ENCODE assay signal across 16 mouse cellular contexts in the genomic region with DNA sequence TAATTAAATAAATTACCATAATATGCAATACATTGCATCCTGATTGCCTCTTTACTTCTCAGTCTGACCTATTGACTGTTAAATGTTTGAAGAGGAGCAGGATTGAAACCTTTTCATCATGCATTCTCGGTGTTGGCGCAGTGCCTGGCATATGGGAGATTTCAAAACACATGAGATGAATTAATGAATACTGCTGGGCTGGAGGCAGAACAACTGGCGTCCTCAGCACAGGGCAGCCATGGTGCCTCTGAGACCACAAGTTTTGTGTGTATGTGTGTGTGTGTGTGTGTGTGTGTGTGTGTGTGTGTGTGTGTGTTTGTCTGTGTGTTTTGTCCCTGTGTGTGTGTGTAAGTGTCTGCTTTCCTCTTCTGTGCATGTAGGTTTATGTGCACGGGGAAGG.
DNase-seq lines count a peak whose midpoint lies in the region; ATAC-seq lines count a peak whose summit lies in the region.
"Had no signal": no experiment of that assay in that cellular context is flagged by ENCODE, and none has a peak within 500 bp of the region (broad histone marks: within the 10 kb centered on the region; RNA-seq: fewer than 3 reads in every experiment).

No protein-coding gene starts in this region.

- peak; percentile 72 for ATAC-seq in midbrain, embryonic 13.5 days
- ATAC-seq in midbrain, embryonic 11.5 days (ENCODE audit: low FRiP score): no peak
- ATAC-seq in forebrain, embryonic 16.5 days: peak; percentile 26; the same call in 1 of the 2 replicates
- ATAC-seq: liver, embryonic 12.5 days had no signal

- no peaks in the 10 kb centered on the region for H3K27me3 ChIP-seq in midbrain, embryonic 13.5 days
- H3K27me3 ChIP-seq in midbrain, embryonic 11.5 days (ENCODE audit: control insufficient read depth, insufficient read depth, low read length): no peaks in the 10 kb centered on the region
- no peaks in the 10 kb centered on the region for H3K27me3 ChIP-seq in forebrain, embryonic 16.5 days (replicated peaks; ENCODE audit: control insufficient read depth, insufficient read depth, low read length)
- H3K27me3 ChIP-seq: CH12.LX; embryonic facial prominence, embryonic 12.5 days; liver, embryonic 12.5 days had no signal

- intact Hi-C loops in gastrocnemius, postnatal 36 days (cut with DNase I): no loop called here

- no peaks in the 10 kb centered on the region for H3K36me3 ChIP-seq in midbrain, embryonic 13.5 days
- H3K36me3 ChIP-seq in midbrain, embryonic 11.5 days (ENCODE audit: control insufficient read depth, insufficient read depth, low read length): no peaks in the 10 kb centered on the region
- H3K36me3 ChIP-seq in forebrain, embryonic 16.5 days (ENCODE audit: control insufficient read depth, insufficient read depth): no peaks in the 10 kb centered on the region
- H3K36me3 ChIP-seq: embryonic facial prominence, embryonic 12.5 days; heart, embryonic 10.5 days; liver, embryonic 12.5 days had no signal

- no peak overlapping the region for H3K9ac ChIP-seq in midbrain, embryonic 13.5 days (replicated peaks)
- no peak overlapping the region for H3K9ac ChIP-seq in midbrain, embryonic 11.5 days (ENCODE audit: low read length)
- H3K9ac ChIP-seq in forebrain, embryonic 16.5 days (replicated peaks; ENCODE audit: low read depth, low read length): no peak overlapping the region
- H3K9ac ChIP-seq: embryonic facial prominence, embryonic 12.5 days; liver, embryonic 12.5 days had no signal

- H3K9me3 ChIP-seq in midbrain, embryonic 13.5 days: no peaks in the 10 kb centered on the region
- no peaks in the 10 kb centered on the region for H3K9me3 ChIP-seq in midbrain, embryonic 11.5 days (ENCODE audit: control insufficient read depth, low read length)
- H3K9me3 ChIP-seq in forebrain, embryonic 16.5 days (ENCODE audit: control insufficient read depth, low read length): no peaks in the 10 kb centered on the region
- H3K9me3 ChIP-seq: embryonic facial prominence, embryonic 12.5 days; heart, embryonic 10.5 days; liver, embryonic 12.5 days had no signal

- H3K4me3 ChIP-seq in midbrain, embryonic 13.5 days (replicated peaks): no peak overlapping the region
- no peak overlapping the region for H3K4me3 ChIP-seq in midbrain, embryonic 11.5 days (ENCODE audit: low read depth, low read length)
- H3K4me3 ChIP-seq in forebrain, embryonic 16.5 days (replicated peaks; ENCODE audit: low read length): no peak overlapping the region
- H3K4me3 ChIP-seq: embryonic facial prominence, embryonic 12.5 days; heart, embryonic 10.5 days; liver, embryonic 12.5 days had no signal

- no peak overlapping the region for H3K27ac ChIP-seq in midbrain, embryonic 13.5 days
- H3K27ac ChIP-seq in midbrain, embryonic 11.5 days (ENCODE audit: low read depth, low read length): no peak overlapping the region
- no peak overlapping the region for H3K27ac ChIP-seq in forebrain, embryonic 16.5 days (ENCODE audit: low read length)
- H3K27ac ChIP-seq: embryonic facial prominence, embryonic 12.5 days; heart, embryonic 10.5 days; kidney, postnatal 0 days; liver, embryonic 12.5 days had no signal

- H3K4me2 ChIP-seq in midbrain, embryonic 13.5 days (replicated peaks): no peak overlapping the region
- H3K4me2 ChIP-seq in midbrain, embryonic 11.5 days: no peak overlapping the region
- no peak overlapping the region for H3K4me2 ChIP-seq in forebrain, embryonic 16.5 days (ENCODE audit: low read length)
- H3K4me2 ChIP-seq: embryonic facial prominence, embryonic 12.5 days; liver, embryonic 12.5 days had no signal

- 65% methylated on average over 4 of the region's 4 CpGs for WGBS in midbrain, embryonic 13.5 days
- 72% methylated on average over 4 of the region's 4 CpGs for WGBS in midbrain, embryonic 11.5 days
- WGBS in forebrain, embryonic 16.5 days: 50% methylated on average over 4 of the region's 4 CpGs

- DNase-seq in gastrocnemius, postnatal 10 days: peak; percentile 4
- no peak for DNase-seq in gastrocnemius, postnatal 36 days
- no peak for DNase-seq in midbrain, embryonic 11.5 days (ENCODE audit: low spot score, missing footprints)
- DNase-seq in lung, postnatal 4 days: peak; percentile 32 to 64
- DNase-seq in left cerebral cortex, adult 8-10 months (ENCODE audit: low spot score in 2 of 2): no peak
- no peak for DNase-seq in thymus, adult 18-20 months
- DNase-seq: cerebellum, adult 9-10 months; layer of hippocampus, postnatal 36 days; thymus, adult 2 months had no signal

- H3K4me1 ChIP-seq in midbrain, embryonic 13.5 days (replicated peaks): no peaks in the 10 kb centered on the region
- no peaks in the 10 kb centered on the region for H3K4me1 ChIP-seq in midbrain, embryonic 11.5 days (ENCODE audit: control insufficient read depth, insufficient read depth, low read length)
- H3K4me1 ChIP-seq in forebrain, embryonic 16.5 days (replicated peaks; ENCODE audit: control insufficient read depth, insufficient read depth, low read length): no peaks in the 10 kb centered on the region
- H3K4me1 ChIP-seq: heart, embryonic 10.5 days had no signal

Comparison
In these comparisons a context has a peak if more than half of its experiments do, and no peak if none do; other contexts are left out.
1. DNase-seq: peak in gastrocnemius, postnatal 10 days (single experiment) and lung, postnatal 4 days (2 of 2); none in gastrocnemius, postnatal 36 days (0 of 2), midbrain, embryonic 11.5 days (single experiment), left cerebral cortex, adult 8-10 months (0 of 2) and thymus, adult 18-20 months (0 of 2).